Mouse (Mus musculus): ENCODE data around the gene Gm26657.

DNA sequence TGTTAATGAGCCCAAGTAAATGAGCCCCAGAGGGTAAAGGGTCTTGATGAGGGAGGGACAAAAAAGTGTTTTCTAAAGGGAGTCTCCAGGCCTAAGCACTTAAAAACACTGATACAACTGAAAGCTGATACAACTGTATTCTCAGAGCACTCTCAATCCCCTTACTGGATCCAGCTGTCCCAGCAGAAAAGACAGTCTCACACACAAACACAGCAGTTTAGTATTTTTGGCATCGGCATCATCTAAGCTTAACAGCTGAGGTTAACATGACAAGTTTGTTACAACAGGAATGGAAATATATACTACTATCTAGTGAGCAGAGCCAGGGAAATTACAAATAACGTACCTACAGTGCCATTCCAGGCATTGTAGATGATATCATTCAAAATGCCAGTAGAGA is 6.5 kb downstream of the Gm26657 start:
- TF ChIP-seq POLR2A (IDR thresholded peaks at IDR 0.05; ENCODE audit: low read depth, low read length) (no peak), CTCF (IDR thresholded peaks at IDR 0.05; ENCODE audit: borderline replicate concordance, insufficient read depth, low read length) (no peak)
